Mouse (Mus musculus) bone marrow macrophage, adult 2 months (primary cell): Measurements from ENCODE around the gene Frmd4a.
A peak's percentile ranks its signal among the peaks of the same experiment; 100 is the strongest.

Experiments
- CTCF ChIP-seq: IDR thresholded peaks from 2 replicates; pipeline ENCODE4 v1.5.1; 2012; ENCODE audit warnings: low read depth, mild to moderate bottlenecking, low read length, moderate library complexity
- POLR2A ChIP-seq: IDR thresholded peaks from 2 replicates; pipeline ENCODE4 v1.6.1; 2012; ENCODE audit warnings: mild to moderate bottlenecking, low read depth, low read length, borderline replicate concordance

DNA sequence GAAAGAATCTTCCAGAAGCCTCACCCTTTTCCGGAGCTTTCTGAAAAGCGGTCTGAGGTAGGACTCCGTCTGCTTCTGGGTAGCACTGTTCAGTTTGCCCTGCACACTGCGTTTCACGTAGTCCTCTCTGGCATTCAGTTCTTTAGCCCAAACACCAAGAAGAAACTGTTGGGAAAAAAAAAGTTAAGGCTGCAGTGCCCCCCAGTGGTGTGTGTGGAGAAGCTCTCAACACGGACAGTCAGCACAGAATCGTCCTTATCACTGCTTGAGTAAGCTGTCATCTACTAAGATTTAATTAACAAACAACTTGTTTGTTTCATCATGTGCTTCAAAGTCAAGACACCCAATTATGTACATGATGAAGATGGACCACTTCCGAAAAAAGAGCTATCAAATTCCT lies 618.3 kb downstream of the Frmd4a start:
- TF ChIP-seq CTCF (peak; percentile 50), POLR2A (no peak)
